Mouse (Mus musculus) embryonic facial prominence, embryonic 15.5 days (tissue): ENCODE results near the gene Cav2. TPM values are rescaled to one million over a fixed set of nuclear protein-coding genes. Genes with fewer than 3 reads are reported as not detected.

Source experiments
- polyA plus RNA-seq: library from polyadenylated mRNA; unstranded; fragments of >200 nt; fragmentation: Nextera tagmentation; extraction: Ambion mirVana; gene quantifications from 2 replicates; pipeline ENCODE4 v1.2.1, GENCODE M21; 2015

Gene Cav2
- polyA plus RNA-seq, 1 experiment from 2014 or later: 47.3 TPM

Other genes starting within 250 kb of the Cav2 start
- gene Tes, start 216.0 kb upstream of the Cav2 start, polyA plus RNA-seq: 35.4 and 37.8 TPM in 2 replicates
- 209 and 234 TPM in 2 replicates for gene Cav1, start 25.1 kb downstream of the Cav2 start, polyA plus RNA-seq
- 6.2 and 7.2 TPM in 2 replicates for gene Met, start 182.6 kb downstream of the Cav2 start, polyA plus RNA-seq